Mouse (Mus musculus): ENCODE measurements around the gene Fblim1.

DNA sequence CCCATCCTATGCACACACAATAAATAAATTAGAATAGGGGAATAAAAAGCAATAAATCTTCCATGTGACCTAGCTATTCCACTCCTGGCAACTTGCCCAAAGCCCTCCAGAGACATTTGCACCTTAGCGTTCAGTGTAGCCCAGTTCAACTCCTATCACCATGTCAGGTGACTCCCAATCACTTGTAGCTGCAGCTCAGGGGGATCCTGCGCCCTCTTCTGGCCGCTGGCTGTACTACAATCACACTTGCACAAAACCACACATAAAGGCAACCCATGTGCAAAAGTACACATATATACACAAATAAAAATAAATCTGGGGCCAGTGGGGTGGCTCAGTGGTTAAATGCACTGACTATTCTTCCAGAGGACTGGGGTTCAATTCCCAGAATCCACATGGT is 14.3 kb downstream of the Fblim1 start:
- TF ChIP-seq CTCF (IDR thresholded peaks at IDR 0.05; ENCODE audit: control insufficient read depth, insufficient read depth, low read length) (peak; percentile 86), POLR2A (IDR thresholded peaks at IDR 0.05; ENCODE audit: borderline replicate concordance, control insufficient read depth, low read depth, low read length) (no peak)

Data from bone marrow, adult 2 months (tissue).